Mouse (Mus musculus) midbrain, postnatal 0 days (tissue): ENCODE results near the gene Cul5. TPM values are rescaled to one million over a fixed set of nuclear protein-coding genes. Genes with fewer than 3 reads are reported as not detected.

ENCODE experiments used
- ATAC-seq: fragments of 200-750 bp; cut with Nextera tagmentation; 2 replicates; pipeline ENCODE4 v1.8.0; 2017; ENCODE audit warnings: moderate number of reproducible peaks, mild to moderate bottlenecking, moderate TSS enrichment, moderate library complexity; ENCODE audit not compliant: low FRiP score
- DNase-seq: peaks from one replicate; pipeline ENCODE4 v3.0.0-alpha.2; 2015; ENCODE audit warnings: low spot score
- H3K27ac ChIP-seq: fragments of 300-500 bp; sonication (generic); 2 replicates; pipeline ENCODE4 v1.5.1; 2014; ENCODE audit warnings: low read depth, mild to moderate bottlenecking, low read length, mixed read lengths
- H3K27me3 ChIP-seq: fragments of 300-500 bp; sonication (generic); 2 replicates; pipeline ENCODE4 v1.6.1; 2014; ENCODE audit warnings: low read length, control low read depth, mixed read lengths; ENCODE audit not compliant: insufficient read depth
- H3K36me3 ChIP-seq: fragments of 300-500 bp; sonication (generic); 2 replicates; pipeline ENCODE4 v1.6.1; 2014; ENCODE audit warnings: low read length, control low read depth, mixed read lengths; ENCODE audit not compliant: insufficient read depth
- H3K4me1 ChIP-seq: fragments of 300-500 bp; sonication (generic); 2 replicates; pipeline ENCODE4 v1.6.1; 2014; ENCODE audit warnings: mild to moderate bottlenecking, control low read depth, antibody characterized with exemption, low read length, mixed read lengths; ENCODE audit not compliant: insufficient read depth
- H3K4me2 ChIP-seq: fragments of 300-500 bp; sonication (generic); 2 replicates; pipeline ENCODE4 v1.6.1; 2014; ENCODE audit warnings: low read depth, mild to moderate bottlenecking, low read length, mixed read lengths; ENCODE audit not compliant: poor library complexity, severe bottlenecking
- H3K4me3 ChIP-seq: fragments of 300-500 bp; sonication (generic); 2 replicates; pipeline ENCODE4 v1.5.1; 2014; ENCODE audit warnings: low read depth, mild to moderate bottlenecking, low read length, moderate library complexity
- H3K9ac ChIP-seq: fragments of 300-500 bp; sonication (generic); replicated peaks from 2 replicates; pipeline ENCODE4 v1.6.1; 2014; ENCODE audit warnings: mild to moderate bottlenecking, low read length, moderate library complexity, mixed read lengths; ENCODE audit not compliant: poor library complexity, severe bottlenecking
- H3K9me3 ChIP-seq: fragments of 300-500 bp; sonication (generic); 2 replicates; pipeline ENCODE4 v1.6.1; 2016; ENCODE audit warnings: low read length, control low read depth
- CTCF ChIP-seq: IDR thresholded peaks from 2 replicates; pipeline ENCODE4 v1.5.1; 2016; ENCODE audit warnings: antibody characterized with exemption, mild to moderate bottlenecking
- WGBS: fragments of 180-500 bp; shearing (Covaris S2); extraction: QIAGEN DNeasy Blood & Tissue Kit; methylation state at CpG from one replicate; pipeline ENCODE4 v1.1.7; 2014; 5-methylcytosine and 5-hydroxymethylcytosine counted together
- polyA plus RNA-seq: library from polyadenylated mRNA; unstranded; fragments of >200 nt; fragmentation: Nextera tagmentation; extraction: Ambion mirVana; gene quantifications from 2 replicates; pipeline ENCODE4 v1.2.1, GENCODE M21; 2015
- total RNA-seq: library from RNA; depleted of rRNA; stranded (reverse); fragments of >200 nt; gene quantifications from 2 replicates; pipeline ENCODE4 v1.2.3, GENCODE M21; 2014

Gene Cul5
- total and polyA plus RNA-seq, 2 experiments from 2014 or later: 36.6 to 45.3 TPM

GRCm38 (mm10) chr9:53603384-53603783 lies 66.4 kb downstream of the Cul5 start:
- no peak overlapping the region for H3K4me2 ChIP-seq
- no peaks in the 10 kb centered on the region for H3K36me3 ChIP-seq
- DNase-seq: no peak
- no peaks in the 10 kb centered on the region for H3K27me3 ChIP-seq
- ATAC-seq: no peak
- peaks cover 1% of the 10 kb centered on the region; the same call in 1 of the 2 replicates for H3K4me1 ChIP-seq
- no peak overlapping the region for H3K27ac ChIP-seq
- 92% methylated on average over 1 of the region's 1 CpGs for WGBS
- no peak overlapping the region for H3K9ac ChIP-seq
- H3K9me3 ChIP-seq: no peaks in the 10 kb centered on the region
- no peak for TF ChIP-seq CTCF
- no peak overlapping the region for H3K4me3 ChIP-seq

GRCm38 (mm10) chr9:53601541-53601940 lies 68.3 kb downstream of the Cul5 start:
- H3K9ac ChIP-seq: no peak overlapping the region
- no peak overlapping the region for H3K4me2 ChIP-seq
- no peak overlapping the region for H3K27ac ChIP-seq
- 92% methylated on average over 2 of the region's 2 CpGs for WGBS
- 0 out of 2 replicates have a peak, but pooled peaks cover 2% of the 10 kb centered on the region for H3K36me3 ChIP-seq
- no peaks in the 10 kb centered on the region for H3K9me3 ChIP-seq
- TF ChIP-seq CTCF: no peak
- H3K4me3 ChIP-seq: no peak overlapping the region
- no peaks in the 10 kb centered on the region for H3K4me1 ChIP-seq
- DNase-seq (no peak), ATAC-seq (no peak)
- H3K27me3 ChIP-seq: no peaks in the 10 kb centered on the region

- WGBS: 76% methylated on average over 6 of the region's 6 CpGs
- ATAC-seq (no peak), DNase-seq (no peak)
- H3K9ac ChIP-seq: no peak overlapping the region
- H3K27me3 ChIP-seq: no peaks in the 10 kb centered on the region
- H3K4me1 ChIP-seq: no peaks in the 10 kb centered on the region
- peaks cover 9% of the 10 kb centered on the region for H3K36me3 ChIP-seq
- no peaks in the 10 kb centered on the region for H3K9me3 ChIP-seq
- no peak for TF ChIP-seq CTCF
- H3K27ac ChIP-seq: no peak overlapping the region
- no peak overlapping the region for H3K4me3 ChIP-seq
- no peak overlapping the region for H3K4me2 ChIP-seq
These were observed 71.2 kb downstream of the Cul5 start for GRCm38 (mm10) chr9:53598631-53599030.

GRCm38 (mm10) chr9:53596971-53597600 lies 72.7 kb downstream of the Cul5 start:
- Histone ChIP-seq H3K4me2 (no peak overlapping the region), H3K9me3 (no peaks in the 10 kb centered on the region), H3K27ac (no peak overlapping the region), H3K9ac (no peak overlapping the region), H3K36me3 (peaks cover 19% of the 10 kb centered on the region), H3K4me1 (no peaks in the 10 kb centered on the region), H3K4me3 (no peak overlapping the region), H3K27me3 (no peaks in the 10 kb centered on the region)
- no peak for DNase-seq
- ATAC-seq: no peak
- WGBS: 89% methylated on average over 4 of the region's 4 CpGs
- TF ChIP-seq CTCF: no peak

- 10% methylated on average over 3 of the region's 3 CpGs for WGBS
- ATAC-seq: no peak
- Histone ChIP-seq H3K9me3 (no peaks in the 10 kb centered on the region), H3K9ac (no peak overlapping the region), H3K36me3 (peaks cover 36% of the 10 kb centered on the region), H3K4me2 (no peak overlapping the region), H3K4me3 (no peak overlapping the region), H3K27ac (no peak overlapping the region), H3K4me1 (no peaks in the 10 kb centered on the region), H3K27me3 (no peaks in the 10 kb centered on the region)
- peak; percentile 85 for TF ChIP-seq CTCF
- DNase-seq: peak; percentile 60
These were observed 75.0 kb downstream of the Cul5 start for GRCm38 (mm10) chr9:53594764-53595163.

- H3K4me3 ChIP-seq: no peak overlapping the region
- no peak overlapping the region for H3K27ac ChIP-seq
- TF ChIP-seq CTCF: no peak
- WGBS: 83% methylated on average over 4 of the region's 4 CpGs
- no peak for DNase-seq
- ATAC-seq: no peak
- no peaks in the 10 kb centered on the region for H3K4me1 ChIP-seq
- no peaks in the 10 kb centered on the region for H3K9me3 ChIP-seq
- no peak overlapping the region for H3K4me2 ChIP-seq
- no peak overlapping the region for H3K9ac ChIP-seq
- no peaks in the 10 kb centered on the region for H3K27me3 ChIP-seq
- peaks cover 52% of the 10 kb centered on the region for H3K36me3 ChIP-seq
These were observed 87.9 kb downstream of the Cul5 start for GRCm38 (mm10) chr9:53581870-53582269.
